Mouse (Mus musculus): ENCODE data around the gene Mrpl48. TPM values are rescaled to one million over a fixed set of nuclear protein-coding genes. Genes with fewer than 3 reads are reported as not detected.

Mrpl48 gene
- 65.1 TPM for polyA plus RNA-seq (2017; shearing (Covaris generic))

DNA sequence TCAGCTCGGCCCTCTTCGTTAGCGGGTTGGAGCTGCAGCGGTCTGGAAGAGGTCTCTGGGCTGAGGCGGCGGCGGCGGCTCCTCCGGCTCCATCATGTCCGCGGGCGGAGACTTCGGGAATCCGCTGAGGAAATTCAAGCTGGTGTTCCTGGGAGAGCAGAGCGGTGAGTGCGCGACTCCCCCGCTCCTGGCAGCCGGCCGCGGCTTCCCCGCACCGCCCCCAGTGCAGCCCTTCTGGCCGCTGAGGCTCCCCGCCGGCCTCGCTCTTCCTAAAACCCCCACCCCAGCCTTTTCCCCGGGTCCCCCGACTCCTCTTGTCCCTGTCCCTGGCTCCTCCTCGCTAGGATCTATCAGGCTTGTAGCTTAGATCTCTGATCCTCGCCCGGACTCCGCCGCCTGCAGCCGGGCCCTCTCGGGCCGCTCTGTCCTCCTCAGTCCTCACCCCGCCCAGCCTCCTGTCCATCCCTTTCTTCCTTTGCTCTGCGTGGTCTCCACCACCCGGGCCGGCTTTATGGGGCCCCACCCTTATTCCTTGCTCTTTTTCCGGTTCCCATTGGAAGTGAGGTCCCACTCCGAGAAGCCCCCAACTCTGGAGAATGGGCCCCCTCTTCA lies at the start of gene Mrpl48:
Gene Mrpl48, minus strand, starts transcription at position 172 of the 612 bp plus-strand sequence.

DNA sequence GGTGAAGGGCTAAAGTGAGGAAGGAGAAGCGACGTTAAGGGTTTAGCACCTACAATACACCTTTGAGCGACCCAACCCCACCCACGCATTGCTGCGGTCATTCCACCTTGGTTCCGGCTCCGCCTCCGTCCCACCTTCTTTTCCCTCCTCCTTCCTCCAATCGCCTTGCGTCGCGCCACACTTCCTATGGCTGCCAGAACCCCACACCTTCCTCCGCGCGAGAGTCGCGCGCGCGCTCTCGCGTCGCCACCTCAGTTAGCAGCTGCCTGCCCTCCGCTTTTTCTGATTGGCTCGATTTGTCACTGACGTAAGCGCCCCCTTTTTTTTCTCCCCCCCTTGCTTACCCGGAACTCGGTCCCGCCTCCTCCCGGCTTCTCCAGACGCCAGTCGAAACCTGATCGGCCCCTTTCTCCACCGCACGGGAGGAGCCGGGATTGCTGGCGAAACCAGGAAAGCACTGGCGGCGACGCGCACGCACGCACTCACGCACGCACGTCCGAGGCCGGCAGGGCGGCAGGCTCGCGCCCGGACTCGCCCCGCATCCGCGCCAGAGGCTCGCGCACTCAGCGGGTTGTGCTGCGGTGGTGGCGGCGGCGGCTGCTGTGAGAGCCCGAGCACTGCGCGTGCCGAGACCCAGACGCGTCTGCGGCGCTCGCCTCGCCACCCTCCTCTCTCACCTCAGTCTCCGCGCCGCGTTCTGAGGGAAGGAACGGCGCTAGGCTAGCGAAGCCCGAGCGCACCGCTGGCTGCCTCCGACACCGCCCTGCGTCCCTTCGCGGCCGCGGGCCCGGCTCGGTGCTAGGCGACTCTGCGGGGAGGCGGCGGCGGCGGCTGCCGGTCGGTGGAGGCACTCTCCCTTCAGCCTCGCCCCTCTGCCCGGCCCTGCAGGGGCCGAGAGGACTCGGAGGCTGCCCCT lies 629 bp downstream of the Mrpl48 start, which contains the start of gene Rab6a:
Gene Rab6a, plus strand, starts transcription at position 197 of the 916 bp plus-strand sequence.

DNA sequence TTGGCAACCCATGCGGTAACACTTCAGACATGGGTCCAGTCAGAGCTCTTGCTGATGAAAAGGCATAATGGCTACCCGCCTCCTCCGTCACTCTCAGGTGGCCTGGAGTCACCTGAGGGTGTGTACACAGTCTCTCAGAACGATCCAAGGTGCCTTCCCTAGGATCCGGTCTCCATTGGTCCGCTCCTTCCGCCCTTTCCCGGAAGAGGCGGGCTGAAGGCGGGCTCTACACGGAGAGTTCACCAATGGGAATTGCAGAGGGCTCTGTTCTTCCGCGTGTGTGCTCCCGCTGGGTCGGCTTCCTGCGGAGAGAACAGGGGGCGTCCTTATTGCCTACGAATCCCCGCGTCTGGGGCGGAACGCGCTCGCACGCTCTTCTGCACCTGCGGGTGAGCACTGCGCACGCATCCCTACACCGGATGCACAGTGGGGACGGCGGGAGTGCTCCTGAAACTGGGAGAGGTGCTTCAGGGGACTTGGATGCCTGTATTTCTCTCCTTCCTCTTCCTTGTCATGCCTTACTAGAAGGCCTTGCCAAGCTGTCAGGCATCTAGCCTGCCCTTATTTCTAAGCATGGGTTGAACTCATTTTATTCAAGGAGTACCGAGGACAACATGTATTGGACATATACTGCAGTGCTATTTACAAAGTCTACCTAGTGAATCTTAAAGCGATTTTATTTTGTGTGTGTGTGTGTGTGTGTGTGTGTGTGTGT lies 71.1 kb downstream of the Mrpl48 start, which contains the start of gene Coa4:
Gene Coa4, plus strand, starts transcription at position 268 of the 715 bp plus-strand sequence.

DNA sequence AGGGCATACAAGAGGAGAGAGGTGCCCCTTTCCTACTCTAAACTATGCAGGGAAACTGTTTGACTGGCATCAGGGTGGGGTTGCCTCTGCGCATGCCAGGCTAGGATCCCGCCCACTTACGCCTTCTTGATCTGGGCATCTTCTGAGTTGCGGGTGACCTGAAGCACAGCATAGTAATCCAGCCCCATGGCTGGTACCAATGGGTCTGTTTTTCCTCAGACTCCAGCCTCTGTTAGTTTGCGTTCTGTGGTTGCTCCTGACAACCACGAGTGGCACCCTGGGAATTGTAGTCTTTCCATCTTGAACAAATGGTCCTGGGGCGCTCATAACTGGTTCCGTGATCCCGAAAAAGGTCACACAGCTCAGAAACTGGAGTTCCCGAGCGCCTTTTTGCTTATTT lies 93.5 kb downstream of the Mrpl48 start, which contains the start of gene Dnajb13:
Gene Dnajb13, minus strand, starts transcription at position 388 of the 400 bp plus-strand sequence.

Other genes starting within 250 kb of the Mrpl48 start
- 66.8 TPM for gene C2cd3, start 236.1 kb downstream of the Mrpl48 start, polyA plus RNA-seq (2017; shearing (Covaris generic))
- 35.8 TPM for gene Ppme1, start 236.0 kb downstream of the Mrpl48 start, polyA plus RNA-seq (2017; shearing (Covaris generic))
- gene Ucp3, start 135.3 kb downstream of the Mrpl48 start, polyA plus RNA-seq (2017; shearing (Covaris generic)) = 0.22 TPM
- gene Ucp2, start 115.0 kb downstream of the Mrpl48 start, polyA plus RNA-seq (2017; shearing (Covaris generic)) = 1,702 TPM
- gene Dnajb13, start 93.3 kb downstream of the Mrpl48 start, polyA plus RNA-seq (2017; shearing (Covaris generic)) = 20.5 TPM
- 18.9 TPM for gene Coa4, start 71.2 kb downstream of the Mrpl48 start, polyA plus RNA-seq (2017; shearing (Covaris generic))
- 6.7 TPM for gene Rab6a, start 891 bp downstream of the Mrpl48 start, polyA plus RNA-seq (2017; shearing (Covaris generic))
- 0.12 TPM for gene Plekhb1, start 54.1 kb upstream of the Mrpl48 start, polyA plus RNA-seq (2017; shearing (Covaris generic))
- 29.5 TPM for gene Fam168a, start 98.3 kb upstream of the Mrpl48 start, polyA plus RNA-seq (2017; shearing (Covaris generic))